Mouse (Mus musculus) ES-E14 (cell line): Measurements from ENCODE around the gene Spire2. TPM values are rescaled to one million over a fixed set of nuclear protein-coding genes. Genes with fewer than 3 reads are reported as not detected.

Source experiments
- DNase-seq: peaks from one replicate; pipeline ENCODE4 v3.0.0-alpha.2; 2013; ENCODE audit warnings: low read depth, low spot score
- H3K27ac ChIP-seq: 2 replicates; pipeline ENCODE4 v1.5.1; 2012; ENCODE audit warnings: low read depth, mild to moderate bottlenecking, low read length, moderate library complexity, mixed read lengths; ENCODE audit not compliant: poor library complexity, insufficient read depth, severe bottlenecking
- H3K36me3 ChIP-seq: 2 replicates; pipeline ENCODE4 v1.6.1; 2012; ENCODE audit warnings: mild to moderate bottlenecking, low read length, moderate library complexity, mixed read lengths; ENCODE audit not compliant: control insufficient read depth, poor library complexity, insufficient read depth, severe bottlenecking
- H3K4me1 ChIP-seq, 2 experiments: fragments of 150-350 bp in 1 of 2; sonication (generic) in 1 of 2; 2 replicates each; pipeline ENCODE4 v1.6.1; 2012; ENCODE audit warnings: low read length in 2 of 2, mild to moderate bottlenecking in 1 of 2, mixed read lengths in 1 of 2; ENCODE audit not compliant: control insufficient read depth in 2 of 2, insufficient read depth in 2 of 2, poor library complexity in 1 of 2
- H3K4me3 ChIP-seq, 2 experiments: fragments of 150-350 bp in 1 of 2; sonication (generic) in 1 of 2; 2 replicates each; pipeline ENCODE4 v1.5.1; 2012; ENCODE audit warnings: low read length in 2 of 2, low read depth in 1 of 2, mild to moderate bottlenecking in 1 of 2, mixed read lengths in 1 of 2; ENCODE audit not compliant: insufficient read depth in 1 of 2, poor library complexity in 1 of 2, severe bottlenecking in 1 of 2
- H3K9ac ChIP-seq: 2 replicates; pipeline ENCODE4 v1.6.1; 2012; ENCODE audit warnings: low read depth, mild to moderate bottlenecking, low read length, mixed read lengths; ENCODE audit not compliant: poor library complexity, insufficient read depth, severe bottlenecking
- H3K9me3 ChIP-seq: fragments of 150-350 bp; sonication (generic); 2 replicates; pipeline ENCODE4 v1.6.1; 2012; ENCODE audit warnings: low read depth, mild to moderate bottlenecking, low read length; ENCODE audit not compliant: control insufficient read depth, insufficient read depth
- CHD2 ChIP-seq: IDR thresholded peaks from 2 replicates; pipeline ENCODE4 v1.6.1; 2014; ENCODE audit warnings: mild to moderate bottlenecking, low read depth, low read length, inconsistent platforms
- HCFC1 ChIP-seq: IDR thresholded peaks from 2 replicates; pipeline ENCODE4 v1.6.1; 2012; ENCODE audit warnings: low read length, inconsistent platforms, borderline replicate concordance; ENCODE audit not compliant: insufficient read depth
- MAFK ChIP-seq: IDR thresholded peaks from 2 replicates; pipeline ENCODE4 v1.6.1; 2014; ENCODE audit warnings: mild to moderate bottlenecking, low read depth, low read length, inconsistent platforms; ENCODE audit not compliant: insufficient read depth
- ZC3H11A ChIP-seq: IDR thresholded peaks from 2 replicates; pipeline ENCODE4 v1.6.1; 2012; ENCODE audit warnings: low read depth, mild to moderate bottlenecking, inconsistent platforms, low read length, borderline replicate concordance
- ZNF384 ChIP-seq: IDR thresholded peaks from 2 replicates; pipeline ENCODE4 v1.6.1; 2012; ENCODE audit warnings: low read depth, low read length, inconsistent platforms
- in situ Hi-C, 2 experiments: fragments of 600-800 bp; cut with MboI; formaldehyde crosslinking; loops; one replicate each; pipeline ENCODE4 v1.15.1; 2025; ENCODE audit warnings: low sequenced_read_pairs in 2 of 2, inconsistent platforms in 1 of 2; ENCODE audit not compliant: unreplicated experiment in 2 of 2
- total RNA-seq: library from RNA; depleted of rRNA; stranded (reverse); fragments of 300-350 nt; gene quantifications from 2 replicates; pipeline ENCODE4 v1.2.3, GENCODE M21; 2012

The Spire2 gene
- total RNA-seq, 1 experiment = 8.8 TPM

DNA sequence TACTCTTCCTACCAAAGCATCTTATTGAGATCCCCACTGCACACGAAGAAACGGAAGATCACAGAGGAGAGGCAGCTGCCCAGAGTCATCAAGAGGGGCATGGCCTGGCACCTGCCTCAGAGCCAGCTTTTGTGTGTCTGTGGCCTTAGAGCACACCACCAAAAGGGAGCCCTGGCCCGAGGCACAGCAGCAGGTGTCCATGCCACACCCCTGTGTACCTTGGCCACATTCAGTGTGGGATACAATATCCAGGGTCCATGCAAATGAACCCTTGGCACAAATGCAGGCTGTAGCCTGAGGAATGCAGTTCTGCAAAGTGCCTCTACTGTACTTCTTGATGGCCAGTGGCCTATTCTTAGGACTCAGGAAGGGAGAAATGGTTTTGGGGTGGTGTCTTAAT lies 5.0 kb downstream of the Spire2 start:
- no peak for TF ChIP-seq HCFC1
- TF ChIP-seq MAFK = no peak
- TF ChIP-seq ZNF384 = no peak
- TF ChIP-seq ZC3H11A = no peak
- TF ChIP-seq CHD2 = no peak
- Histone ChIP-seq H3K4me1 (peaks cover 7 to 19% of the 10 kb centered on the region in 2 experiments; a peak in 3 of 4 replicates), H3K9me3 (no peaks in the 10 kb centered on the region), H3K36me3 (no peaks in the 10 kb centered on the region), H3K4me3 (no peak overlapping the region), H3K9ac (no peak overlapping the region), H3K27ac (no peak overlapping the region)
- in situ Hi-C loops = no loop called here
- no peak for DNase-seq

DNA sequence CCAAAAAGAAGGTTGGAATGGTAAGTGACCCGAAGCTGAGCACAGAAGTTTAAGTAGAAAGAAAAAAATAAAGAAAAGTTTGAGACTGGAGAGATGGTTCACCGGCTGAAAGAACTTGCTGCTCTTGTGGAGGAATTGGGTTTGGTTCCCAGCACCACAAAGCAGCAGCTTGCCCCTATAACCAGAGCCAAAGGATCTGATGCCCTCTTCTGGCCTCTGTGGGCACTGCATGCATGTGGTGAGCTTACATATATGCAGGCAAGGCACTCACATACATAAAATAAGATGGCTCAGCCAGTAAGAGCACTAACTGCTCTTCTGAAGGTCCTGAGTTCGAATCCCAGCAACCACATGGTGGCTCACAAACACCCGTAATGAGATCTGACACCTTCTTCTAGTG lies 7.6 kb downstream of the Spire2 start:
- no peak for TF ChIP-seq ZC3H11A
- TF ChIP-seq ZNF384 = no peak
- no peak for TF ChIP-seq CHD2
- no peak for TF ChIP-seq MAFK
- TF ChIP-seq HCFC1 = no peak
- Histone ChIP-seq H3K27ac (peak overlapping the region; percentile 65; the same call in 1 of the 2 replicates), H3K9me3 (no peaks in the 10 kb centered on the region), H3K4me1 (peaks cover 7 to 22% of the 10 kb centered on the region in 2 experiments; a peak in 3 of 4 replicates), H3K36me3 (no peaks in the 10 kb centered on the region), H3K9ac (no peak overlapping the region), H3K4me3 (no peak overlapping the region)
- in situ Hi-C loops = no loop called here
- peak; percentile 78 for DNase-seq

DNA sequence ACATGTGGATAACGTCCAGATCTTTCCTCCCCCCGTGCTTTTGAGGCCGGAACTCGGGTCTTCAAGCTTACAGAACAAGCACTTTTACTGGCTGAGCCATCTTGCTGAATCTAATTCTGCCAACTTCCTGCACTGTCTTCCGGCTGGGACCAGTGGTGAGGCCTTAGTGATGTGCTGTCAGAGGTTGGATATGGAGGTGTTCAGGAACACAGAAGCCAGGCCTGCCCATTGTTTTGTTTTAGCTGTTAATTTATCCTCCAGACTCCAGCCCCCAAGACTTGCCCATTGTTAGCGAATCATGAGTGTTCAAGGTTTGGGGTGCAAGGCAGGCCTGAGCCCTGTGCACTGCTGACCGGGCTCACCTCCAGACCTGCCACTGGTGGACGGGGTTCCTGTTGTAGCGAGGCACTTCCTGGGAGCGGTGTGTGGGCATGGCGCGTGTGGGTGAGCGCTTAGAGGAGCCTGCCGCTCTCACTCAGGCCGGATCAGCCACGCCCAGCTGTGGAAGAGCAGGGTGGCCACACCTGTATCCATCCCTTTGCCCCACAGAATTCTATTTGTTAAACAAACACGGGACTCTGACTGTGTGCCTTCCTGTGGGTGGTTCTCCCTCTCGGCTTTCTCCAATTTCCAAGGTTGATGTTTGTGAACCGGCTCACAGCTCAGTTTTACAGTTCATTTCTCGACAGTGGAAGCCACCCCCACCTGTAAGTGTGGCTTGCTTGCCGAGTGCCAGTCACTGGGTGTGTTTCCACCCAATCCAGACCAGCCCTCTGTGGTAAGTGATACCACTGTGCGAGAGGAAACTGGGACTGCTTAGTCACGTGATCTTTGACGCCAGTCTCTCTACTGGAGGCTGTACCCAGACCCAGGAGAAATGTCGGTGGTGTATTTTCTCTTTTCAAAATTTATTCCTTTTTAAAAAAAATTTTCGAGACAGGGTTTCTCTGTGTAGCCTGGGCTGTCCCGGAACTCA lies 8.8 kb downstream of the Spire2 start:
- TF ChIP-seq MAFK = no peak
- TF ChIP-seq ZNF384 = no peak
- no peak for TF ChIP-seq CHD2
- TF ChIP-seq ZC3H11A = no peak
- TF ChIP-seq HCFC1 = no peak
- Histone ChIP-seq H3K36me3 (no peaks in the 10 kb centered on the region), H3K4me1 (peaks cover 5 to 19% of the 10 kb centered on the region in 2 experiments; a peak in 3 of 4 replicates), H3K9me3 (no peaks in the 10 kb centered on the region), H3K9ac (peak overlapping the region; percentile 16; the same call in 1 of the 2 replicates), H3K27ac (peak overlapping the region; percentile 73), H3K4me3 (peak overlapping the region; percentile 27 to 49)
- no peak for DNase-seq
- in situ Hi-C loops = no loop called here

DNA sequence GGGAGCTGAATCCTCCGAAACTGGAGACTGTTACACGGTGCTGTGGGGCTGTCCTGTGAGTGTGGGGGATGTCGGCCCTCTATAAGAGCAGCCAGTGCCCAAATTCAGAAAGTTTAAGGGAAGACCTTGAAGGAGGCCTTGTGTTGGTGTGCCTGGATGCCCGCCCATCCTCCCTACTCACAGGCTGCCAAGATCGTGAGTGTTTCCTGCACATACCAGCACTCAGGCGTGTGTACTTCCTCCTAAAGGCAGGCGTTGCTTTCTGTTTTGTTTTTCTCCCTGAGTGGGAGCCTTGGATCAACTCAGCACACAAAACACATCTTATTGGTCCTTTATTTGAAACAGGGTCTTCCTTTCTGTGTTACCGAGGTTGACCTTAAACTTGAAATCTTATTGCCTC lies 9.7 kb downstream of the Spire2 start:
- H3K4me3 ChIP-seq = peak overlapping the region; percentile 27 to 49
- no peak for DNase-seq
- in situ Hi-C loops = no loop called here
- H3K9me3 ChIP-seq = no peaks in the 10 kb centered on the region
- H3K4me1 ChIP-seq = peaks cover 5 to 17% of the 10 kb centered on the region in 2 experiments; a peak in 3 of 4 replicates
- H3K9ac ChIP-seq = peak overlapping the region; percentile 56
- peak overlapping the region; percentile 73; the same call in 1 of the 2 replicates for H3K27ac ChIP-seq
- no peak for TF ChIP-seq MAFK
- TF ChIP-seq ZNF384 = no peak
- TF ChIP-seq ZC3H11A = no peak
- no peak for TF ChIP-seq HCFC1
- TF ChIP-seq CHD2 = no peak
- H3K36me3 ChIP-seq = no peaks in the 10 kb centered on the region
